Mouse (Mus musculus) layer of hippocampus, postnatal 14 days (tissue): Measurements from ENCODE around the gene Dzip1l. TPM values are rescaled to one million over a fixed set of nuclear protein-coding genes. Genes with fewer than 3 reads are reported as not detected.
"Not testable (repeated sequence)": the region's sequence is repeated elsewhere in the genome, so short reads cannot be mapped to it uniquely, and the experiment has no call there.

Experiments used
- DNase-seq, 2 experiments: peaks; one replicate each; pipeline ENCODE4 v3.0.0; 2021 to 2022; ENCODE audit warnings: low spot score in 2 of 2, mixed read lengths in 1 of 2
- long read RNA-seq, 2 experiments: library from polyadenylated mRNA; stranded (forward); transcript quantifications; one replicate each; pipeline ENCODE4 v2.0.0; 2021
- total RNA-seq, 2 experiments: library from RNA; stranded (reverse); gene quantifications; 2 replicates each; pipeline ENCODE4 v1.2.3; 2021

The Dzip1l gene
- total RNA-seq = 10 to 100 TPM; 24.7 to 29.2 TPM
- long read RNA-seq, experiment 1, full-length matches to known transcripts = 2 of 11 reads
- long read RNA-seq, experiment 1, partial matches to known transcripts = 2 of 11 reads
- long read RNA-seq, experiment 1, other reads (novel, unspliced or antisense) = 7 of 11 reads
- long read RNA-seq, experiment 2, partial matches to known transcripts = 5 of 14 reads
- long read RNA-seq, experiment 2, other reads (novel, unspliced or antisense) = 8 of 14 reads

GRCm38 (mm10) chr9:99629281-99630011 is at the start of gene Dzip1l:
Gene Dzip1l (plus strand): TSS chr9:99629496.
- peak; percentile 70 to 77 for DNase-seq

DNA sequence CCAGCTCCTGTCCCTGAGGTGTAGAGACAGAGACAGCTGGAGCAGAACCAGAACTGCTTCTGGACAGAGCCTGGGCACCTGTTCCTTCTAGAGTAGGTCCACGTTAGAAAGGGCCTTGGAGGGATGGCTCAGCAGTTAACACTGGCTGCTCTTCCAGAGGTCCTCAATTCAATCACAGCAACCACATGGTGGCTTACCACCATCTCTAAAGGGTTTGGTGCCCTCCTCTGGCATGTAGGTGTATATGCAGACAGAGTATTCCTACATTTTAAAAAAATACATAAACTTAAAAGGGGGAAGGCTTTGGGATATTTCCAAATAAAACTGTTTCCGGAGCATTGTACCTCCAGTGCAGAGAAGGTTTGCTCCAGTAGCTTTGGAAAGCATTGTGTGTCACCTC is 48.6 kb upstream of the Dzip1l start:
- peak in 1 of 2 experiments; percentile 42 for DNase-seq

GRCm38 (mm10) chr9:99587505-99588202 is 41.6 kb upstream of the Dzip1l start:
- peak; percentile 39 to 42 for DNase-seq

DNA sequence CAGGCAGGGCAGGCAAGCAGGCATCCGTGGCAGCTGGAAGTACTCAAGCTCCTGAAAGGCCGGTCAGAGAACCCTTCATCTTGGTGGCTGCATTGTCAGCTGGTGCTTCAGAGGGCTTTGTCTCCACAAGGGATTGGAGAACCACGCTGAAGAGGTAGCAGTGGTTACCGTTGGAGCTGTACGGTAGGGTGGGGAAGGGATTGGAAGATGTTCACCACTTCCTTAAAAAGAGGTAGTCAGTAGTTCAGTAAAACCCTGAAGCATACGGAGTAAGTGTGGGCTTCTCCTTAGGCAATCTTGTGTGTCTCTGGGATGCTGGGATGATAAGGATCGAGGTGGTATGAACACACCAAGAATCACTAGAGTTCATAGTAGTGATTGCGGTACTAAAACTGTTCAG is 38.2 kb upstream of the Dzip1l start:
- no peak for DNase-seq

DNA sequence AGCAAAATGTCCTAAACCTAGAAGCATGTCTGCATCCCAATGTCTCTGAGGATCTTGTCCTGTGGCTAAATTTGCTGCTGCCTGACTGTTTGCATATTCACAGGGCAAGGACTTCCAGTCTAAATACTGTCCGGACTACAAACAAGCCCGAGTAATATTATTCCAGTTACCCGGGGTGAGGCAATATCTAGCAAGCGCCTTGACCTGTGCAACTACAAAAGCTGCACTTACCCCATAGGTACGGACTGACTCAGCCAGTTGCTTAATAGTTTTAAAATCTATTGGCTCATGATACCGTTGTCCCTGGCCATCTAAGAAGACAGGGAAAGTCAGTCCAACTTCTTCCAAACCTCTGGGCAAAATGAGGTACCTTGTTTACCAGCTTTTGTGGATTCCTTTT is 30.2 kb upstream of the Dzip1l start:
- not testable (repeated sequence) for DNase-seq

- DNase-seq = no peak
Measured at GRCm38 (mm10) chr9:99603566-99603965, 25.7 kb upstream of the Dzip1l start.

GRCm38 (mm10) chr9:99612202-99612601 is 17.1 kb upstream of the Dzip1l start, which contains the start of gene A4gnt:
Gene A4gnt (plus strand): TSS chr9:99612502.
- no peak for DNase-seq

DNA sequence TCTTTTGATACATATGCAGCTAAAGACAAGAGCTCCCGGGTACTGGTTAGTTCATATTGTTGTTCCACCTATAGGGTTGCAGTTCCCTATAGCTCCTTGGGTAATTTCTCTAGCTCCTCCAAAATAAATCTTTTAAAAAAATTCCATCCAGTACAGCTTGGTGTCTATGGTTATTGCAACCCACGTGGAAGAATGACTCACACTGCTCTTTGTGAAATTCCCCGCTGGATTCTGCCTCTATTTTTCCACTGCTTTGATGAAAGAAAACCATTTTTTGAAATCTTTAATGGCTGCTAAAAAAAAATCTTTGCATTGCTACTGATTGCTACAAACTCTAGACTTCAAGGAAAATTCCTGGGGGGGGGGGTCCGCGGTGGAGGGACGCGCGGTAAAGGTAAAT is 9.6 kb upstream of the Dzip1l start:
- no peak for DNase-seq

- no peak for DNase-seq
Measured at GRCm38 (mm10) chr9:99620196-99620595, 9.1 kb upstream of the Dzip1l start.

DNA sequence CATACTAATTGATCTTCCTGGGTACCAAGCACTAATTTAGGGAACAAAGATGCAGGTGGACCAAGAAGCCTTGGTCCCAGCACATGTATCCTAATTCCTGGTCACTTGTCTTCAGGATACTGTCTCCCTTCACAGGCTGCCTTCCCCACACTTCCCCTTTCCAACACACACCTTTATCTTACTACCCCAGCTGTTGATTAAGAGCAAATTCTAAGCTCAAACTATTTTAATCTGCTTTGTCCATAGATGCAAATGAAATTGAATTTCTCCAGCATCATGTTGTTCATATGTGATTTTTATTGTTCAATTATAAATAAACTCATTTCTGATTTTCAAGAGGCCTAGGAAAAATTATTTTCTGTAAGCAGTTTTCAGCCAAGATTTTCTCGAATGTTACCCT is 7.3 kb upstream of the Dzip1l start:
- no peak for DNase-seq

DNA sequence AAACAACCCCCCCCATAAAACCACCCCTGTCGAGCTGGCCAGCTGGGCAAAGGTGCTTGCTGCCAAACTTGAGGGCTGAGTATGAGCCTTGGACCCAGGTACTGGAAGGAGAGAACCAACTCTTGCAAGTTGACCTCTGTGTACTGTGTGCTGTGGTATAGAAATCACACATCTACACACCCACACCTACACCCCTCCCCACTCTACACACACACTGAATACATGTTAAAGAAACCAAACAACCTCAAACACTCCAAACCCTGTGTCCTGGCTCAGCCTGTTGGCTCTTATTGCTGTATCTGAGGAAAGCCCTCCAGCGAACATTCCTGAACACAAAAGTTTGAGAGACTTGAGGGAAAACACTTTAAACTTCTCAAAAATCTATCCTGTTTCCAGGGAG is 6.3 kb upstream of the Dzip1l start:
- no peak for DNase-seq

- DNase-seq = no peak
Measured at GRCm38 (mm10) chr9:99624117-99624516, 5.2 kb upstream of the Dzip1l start.

DNA sequence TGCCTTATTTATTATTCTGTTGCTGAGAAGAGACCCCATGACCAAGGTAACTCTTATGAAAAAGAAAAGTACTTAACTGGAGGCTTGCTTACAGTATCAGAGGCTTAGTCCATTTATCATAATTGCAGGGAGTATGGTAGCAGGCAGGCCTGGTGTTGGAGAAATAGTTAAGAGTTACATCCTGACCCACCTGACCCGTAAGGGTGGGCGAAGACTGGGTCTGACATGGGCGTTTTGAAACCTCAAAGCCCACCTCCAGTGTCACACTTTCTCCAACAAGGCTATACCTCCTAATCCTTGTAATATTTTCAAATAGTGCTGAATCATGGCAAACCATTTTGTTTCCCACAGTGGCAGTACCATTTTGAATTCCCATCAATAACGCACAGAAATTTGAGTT is 715 bp upstream of the Dzip1l start:
- no peak for DNase-seq

DNA sequence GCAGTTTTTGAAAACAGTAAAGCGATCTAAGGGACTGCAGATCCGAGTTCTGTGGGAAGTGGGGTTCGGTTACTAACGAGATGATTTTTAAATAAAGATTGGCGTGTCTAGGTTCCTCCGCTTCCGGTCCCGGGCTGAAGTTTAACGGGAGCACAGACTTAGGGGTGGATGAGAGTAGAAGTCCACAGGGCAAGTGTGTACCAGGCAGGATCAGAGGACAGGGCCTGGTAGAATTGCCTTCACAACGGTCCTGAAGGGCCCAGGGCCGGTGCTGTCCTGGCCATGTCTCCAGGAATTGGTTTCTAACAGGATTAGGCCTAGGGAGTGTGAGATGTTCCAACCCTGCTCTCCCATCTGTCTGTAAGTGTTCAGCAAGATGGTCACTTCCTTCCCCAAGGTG is 775 bp downstream of the Dzip1l start:
- DNase-seq = no peak

DNA sequence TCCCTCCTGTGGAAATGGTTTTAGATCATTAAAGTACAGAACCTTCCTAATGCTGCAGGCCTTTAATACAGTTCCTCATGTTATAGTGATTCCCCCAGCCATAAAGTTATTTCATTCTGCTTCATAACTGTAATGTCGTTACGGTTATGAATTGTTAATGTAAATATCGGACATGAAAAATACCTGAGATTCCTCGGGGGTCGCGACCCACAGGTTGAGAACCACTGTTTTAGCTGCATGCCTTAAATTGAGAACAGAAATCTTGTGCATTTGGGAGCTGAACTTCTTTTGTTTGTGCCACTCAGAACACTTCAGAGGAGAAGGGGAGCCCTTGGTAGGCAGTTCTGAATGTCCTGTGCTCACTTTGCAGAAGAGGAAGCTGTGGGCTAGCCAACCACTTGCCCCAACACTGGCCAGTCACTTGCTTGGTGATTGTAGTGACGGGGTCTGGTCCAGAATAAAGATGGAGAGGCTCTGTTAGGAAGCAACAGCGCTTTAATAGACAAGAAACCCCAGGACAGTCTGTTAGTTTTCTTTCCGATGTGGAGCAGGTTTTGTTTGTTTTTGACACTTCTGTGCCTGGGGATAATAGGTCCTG is 1.3 kb downstream of the Dzip1l start:
- peak; percentile 21 to 58 for DNase-seq

GRCm38 (mm10) chr9:99631781-99632180 is 2.5 kb downstream of the Dzip1l start:
- peak; percentile 14 to 49 for DNase-seq

DNA sequence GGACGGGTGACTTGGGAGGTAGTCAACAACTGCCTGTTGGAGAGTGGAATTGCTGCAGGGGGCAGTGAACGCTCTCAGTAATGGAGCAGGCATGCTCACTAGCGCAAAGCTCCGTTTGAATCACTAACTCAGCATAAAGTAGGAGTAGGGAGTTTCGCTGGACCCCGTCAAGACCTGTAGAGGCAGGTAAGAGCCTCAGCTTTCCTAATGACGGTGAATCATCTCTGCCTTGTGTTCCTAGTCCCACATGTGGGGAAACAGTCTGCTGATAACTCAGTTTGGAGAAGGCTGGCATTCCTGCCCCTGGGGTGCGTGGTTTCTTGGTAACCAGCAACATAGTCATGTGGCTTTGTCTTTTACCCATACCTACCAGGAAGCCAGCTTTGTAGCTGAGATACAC is 3.0 kb downstream of the Dzip1l start:
- no peak for DNase-seq

- no peak for DNase-seq
Measured at GRCm38 (mm10) chr9:99636776-99637175, 7.5 kb downstream of the Dzip1l start.

DNA sequence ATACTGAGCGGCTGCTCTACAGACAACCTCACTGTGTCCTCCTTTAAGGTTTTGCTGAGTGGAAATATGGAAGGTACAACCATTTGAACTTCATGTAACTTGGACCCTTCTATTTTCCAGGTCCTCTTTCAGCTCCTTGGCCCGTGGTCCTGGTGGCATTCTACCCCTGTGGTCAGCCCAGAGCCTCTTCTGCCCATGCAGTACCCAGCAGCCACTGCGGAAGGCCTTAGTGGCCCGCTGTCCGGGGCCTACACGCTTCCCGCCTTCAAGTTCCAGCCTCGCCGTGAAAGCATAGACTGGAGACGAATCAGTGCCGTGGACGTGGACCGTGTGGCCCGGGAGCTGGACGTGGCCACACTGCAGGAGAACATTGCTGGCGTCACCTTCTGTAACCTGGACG is 7.9 kb downstream of the Dzip1l start:
- no peak for DNase-seq

DNA sequence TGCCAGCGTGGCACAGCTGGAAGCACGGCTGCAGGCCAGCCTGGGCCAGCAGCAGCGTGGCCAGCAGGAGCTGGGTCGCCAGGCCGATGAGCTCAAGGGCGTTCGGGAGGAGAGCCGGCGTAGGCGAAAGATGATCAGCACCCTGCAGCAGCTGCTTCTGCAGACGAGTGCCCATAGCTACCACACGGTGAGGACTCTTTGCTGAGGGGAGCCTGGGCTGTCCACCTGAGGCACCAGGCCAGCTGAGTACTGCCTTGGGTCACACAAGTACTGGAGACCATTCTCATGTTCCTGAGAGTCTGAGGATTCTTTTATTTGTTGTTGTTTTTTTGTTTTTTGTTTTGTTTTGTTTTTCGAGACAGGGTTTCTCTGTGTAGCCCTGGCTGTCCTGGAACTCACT is 8.4 kb downstream of the Dzip1l start:
- no peak for DNase-seq

DNA sequence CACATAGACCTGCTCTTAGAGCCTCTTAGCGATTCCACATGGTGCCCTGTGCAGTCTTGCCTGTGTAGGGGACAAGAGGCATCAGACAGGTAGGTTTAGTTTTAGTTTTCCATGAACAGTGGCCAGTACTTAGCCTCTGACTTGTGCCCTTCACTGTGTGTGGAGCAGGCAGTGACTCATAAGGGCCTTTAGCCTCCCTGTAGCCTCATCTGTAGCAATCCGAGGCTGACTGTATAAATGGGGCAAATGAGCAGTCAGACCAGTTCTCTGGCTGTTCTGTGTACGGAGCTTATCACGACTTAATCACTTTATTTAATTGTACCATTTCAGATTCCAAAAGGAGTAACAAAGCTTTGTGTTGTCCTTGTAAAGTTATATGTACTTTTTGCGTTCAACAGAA is 10.7 kb downstream of the Dzip1l start:
- DNase-seq = no peak

GRCm38 (mm10) chr9:99645416-99645815 is 16.1 kb downstream of the Dzip1l start:
- no peak for DNase-seq
